Mouse (Mus musculus) neutrophil, adult 5-6 weeks (primary cell): Measurements from ENCODE around the gene Fmnl2. TPM values are rescaled to one million over a fixed set of nuclear protein-coding genes. Genes with fewer than 3 reads are reported as not detected.

Source experiments
- ATAC-seq: fragments of 151-379, 151-347 bp; 2 replicates; pipeline ENCODE4 v1.8.0; 2017; ENCODE audit warnings: mild to moderate bottlenecking, moderate TSS enrichment; ENCODE audit not compliant: insufficient number of reproducible peaks, poor library complexity, low FRiP score, severe bottlenecking; ENCODE audit errors: extremely low read depth
- total RNA-seq: library from RNA; stranded (forward); fragments of 200-1000 nt; gene quantifications from 2 replicates; pipeline ENCODE4 v1.2.3, GENCODE M21; 2017

The Fmnl2 gene
- total RNA-seq, 1 experiment from 2014 or later: 1.2 TPM

DNA sequence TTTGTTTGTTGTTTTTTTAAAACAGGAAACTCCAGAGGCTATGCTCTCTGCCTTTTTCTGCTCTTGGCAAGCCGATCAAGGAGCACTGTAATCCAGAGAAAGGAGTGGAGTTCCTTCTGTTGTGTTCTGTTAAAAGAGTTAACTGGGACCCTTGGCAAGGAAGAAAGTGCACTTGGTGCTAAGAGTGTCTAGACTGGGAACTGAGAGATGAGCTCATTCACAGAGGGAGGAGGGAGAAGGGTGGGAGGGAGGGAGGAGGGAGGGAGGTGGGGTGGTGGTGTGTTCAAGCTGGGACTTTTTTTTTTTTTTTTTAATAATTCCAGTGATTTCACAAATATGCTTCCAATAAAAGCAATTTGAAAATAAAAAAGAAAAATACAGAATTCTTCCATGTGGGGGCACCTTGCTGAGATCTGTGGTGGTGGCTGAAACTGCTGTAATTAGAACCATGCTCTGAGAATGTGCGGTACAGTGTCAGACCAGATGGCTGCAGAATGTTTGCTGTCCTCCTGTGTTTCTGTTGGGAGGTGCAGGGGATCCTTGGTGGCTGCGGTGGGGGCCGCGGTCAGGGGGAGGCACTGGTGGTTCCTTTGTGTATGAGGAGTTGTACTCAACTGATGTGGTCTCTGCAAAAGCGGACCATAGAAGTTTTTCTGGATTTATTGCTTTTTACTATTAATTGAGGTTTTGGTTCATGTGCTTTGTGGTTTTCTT lies 43.8 kb downstream of the Fmnl2 start:
- ATAC-seq: no peak

DNA sequence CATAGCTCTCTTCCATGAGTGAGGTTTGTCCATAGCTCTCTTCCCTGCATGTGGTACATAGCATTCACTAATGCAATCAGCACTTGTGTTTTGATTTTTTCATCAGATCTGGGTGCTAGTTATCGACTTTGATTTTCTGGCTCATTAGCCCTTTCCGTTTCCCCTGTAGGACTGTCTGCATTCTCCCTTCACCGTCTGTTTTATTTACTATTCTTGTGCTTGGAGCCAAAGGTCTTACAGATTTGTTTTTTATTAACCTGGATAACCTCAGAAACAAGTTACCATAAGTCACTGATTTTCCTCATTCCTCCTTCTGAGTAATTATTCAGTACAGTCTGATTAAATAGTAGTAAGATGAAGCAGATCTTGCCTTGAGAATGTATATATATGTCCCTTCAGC lies 44.8 kb downstream of the Fmnl2 start:
- no peak for ATAC-seq

DNA sequence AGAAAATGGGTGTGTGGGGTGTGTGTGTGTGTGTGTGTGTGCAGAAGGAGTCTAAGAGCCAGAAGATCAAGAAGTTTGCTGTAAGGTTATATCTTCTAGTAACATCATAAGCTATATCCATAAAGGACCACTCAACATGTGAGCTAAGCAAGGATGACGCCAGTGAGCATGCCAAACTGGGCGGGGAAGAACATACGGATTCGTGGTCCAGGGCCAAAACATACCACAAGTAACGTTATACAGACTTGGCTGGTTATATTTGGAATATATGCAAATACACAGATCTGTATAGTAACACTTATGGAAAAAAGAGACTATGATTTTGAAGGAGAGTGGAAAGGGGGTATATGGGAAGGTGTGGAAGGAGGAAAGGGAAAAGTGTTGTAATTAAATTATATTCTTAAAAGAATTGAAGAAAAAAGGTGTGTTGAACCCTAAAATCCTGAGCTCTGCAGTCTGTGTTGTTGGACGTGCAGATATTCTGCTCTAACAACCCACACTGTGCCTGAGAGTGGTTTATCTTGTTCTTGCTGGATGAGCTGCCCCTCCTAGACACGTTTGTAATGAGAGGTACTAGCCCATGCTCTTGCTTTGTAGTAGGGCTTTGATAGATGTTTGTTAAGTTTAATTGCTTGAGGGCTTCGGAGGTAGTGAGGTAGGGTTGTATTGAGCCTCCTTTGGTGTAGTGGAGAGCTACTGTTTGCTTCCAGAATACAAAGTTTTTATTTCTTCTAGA lies 45.7 kb downstream of the Fmnl2 start:
- ATAC-seq: no peak

DNA sequence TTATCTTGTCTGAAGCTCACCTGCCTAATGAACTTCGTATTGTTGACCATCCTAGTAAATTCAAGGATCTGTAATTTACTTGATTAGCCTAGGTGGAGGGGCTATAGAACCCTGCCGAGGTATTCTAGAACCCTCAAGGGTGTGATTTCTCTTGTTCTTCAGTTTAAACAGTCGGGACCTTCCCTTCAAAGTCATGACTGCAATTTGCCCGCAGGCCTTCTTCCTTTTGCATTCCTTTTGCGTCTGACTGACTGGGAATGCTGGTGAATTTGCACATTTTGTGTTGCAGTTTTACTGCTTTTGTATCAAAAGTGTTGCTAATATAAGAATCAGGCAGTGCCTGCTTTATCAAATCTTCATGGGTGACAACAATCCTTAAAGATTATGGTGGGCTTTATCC lies 46.9 kb downstream of the Fmnl2 start:
- ATAC-seq: no peak

DNA sequence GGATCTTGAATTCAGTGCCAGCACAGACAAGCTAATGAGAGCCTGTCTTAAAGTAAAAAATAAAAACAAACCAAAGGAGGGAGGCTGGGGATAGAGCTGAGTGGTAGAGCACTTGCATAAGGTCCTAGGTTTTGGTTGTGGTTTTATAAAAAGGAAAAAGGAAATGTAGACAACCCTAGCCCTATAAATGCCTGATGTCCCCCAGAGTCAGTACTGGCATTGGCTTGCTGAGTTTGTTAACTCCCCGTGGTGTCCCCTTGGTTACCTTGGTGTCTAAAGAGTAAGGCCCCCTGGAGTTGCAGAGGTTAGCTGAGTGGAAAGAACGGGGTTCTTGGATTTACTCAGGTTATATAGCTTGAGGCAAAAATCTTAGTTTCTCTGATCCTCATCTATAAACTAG lies 55.7 kb downstream of the Fmnl2 start:
- no peak for ATAC-seq

DNA sequence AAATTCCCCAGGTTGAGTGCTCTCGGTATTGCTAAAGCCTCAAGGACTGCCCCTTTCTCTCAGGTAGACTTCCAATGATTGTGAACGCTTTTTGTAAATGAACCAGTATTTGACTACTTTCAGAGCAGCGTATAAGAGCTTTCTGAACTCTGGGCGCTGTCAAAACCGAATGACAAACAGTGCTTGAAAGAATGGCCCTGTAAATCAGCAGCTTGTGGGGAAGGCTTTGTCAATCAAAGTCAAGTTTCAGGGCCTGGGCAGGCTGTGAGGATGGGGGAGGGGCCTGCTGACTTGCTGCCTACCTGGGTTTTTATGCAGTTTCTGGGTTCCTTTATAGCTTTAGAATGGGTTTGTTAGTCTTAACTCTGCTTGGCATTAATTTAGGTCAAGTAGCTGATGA lies 56.1 kb downstream of the Fmnl2 start:
- ATAC-seq: no peak

DNA sequence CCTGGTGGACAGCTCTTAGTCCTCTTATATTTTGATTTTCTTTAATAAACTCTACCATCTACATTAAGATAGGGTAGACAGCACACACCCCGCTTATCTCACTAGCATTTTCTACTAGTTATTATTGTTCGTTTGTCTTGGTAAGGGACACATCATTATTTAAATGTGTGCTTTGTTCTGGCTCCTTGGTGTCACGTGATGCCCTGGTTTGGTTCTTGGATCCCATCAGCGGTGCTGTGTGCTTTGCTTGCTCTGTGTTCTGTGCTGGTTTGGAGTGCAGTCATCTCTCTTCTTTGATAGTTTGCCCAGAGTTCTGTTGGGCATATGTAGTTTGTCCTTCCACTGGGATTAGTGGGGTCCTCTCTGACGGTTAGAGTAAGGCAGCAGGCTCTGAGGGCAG lies 57.9 kb downstream of the Fmnl2 start:
- ATAC-seq: no peak

DNA sequence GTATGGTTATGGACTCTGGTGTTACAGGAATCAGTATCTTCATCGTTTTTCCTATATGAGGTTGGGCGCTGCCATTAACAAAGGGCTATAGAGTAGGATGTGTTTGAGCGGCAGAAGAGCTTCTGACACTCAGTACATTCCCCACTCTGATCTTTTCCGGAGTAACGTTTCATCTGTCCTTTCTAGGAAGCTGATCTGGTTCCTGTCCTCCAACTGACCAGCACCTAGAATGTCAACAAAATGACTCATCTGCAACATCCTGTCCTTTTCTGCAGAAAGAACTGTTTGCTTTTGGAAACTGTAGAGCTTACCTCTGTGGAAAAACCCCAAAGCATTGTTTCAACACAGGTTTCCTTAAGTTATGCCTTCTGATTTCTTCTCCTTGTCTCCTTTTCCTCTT lies 60.4 kb downstream of the Fmnl2 start:
- no peak for ATAC-seq

DNA sequence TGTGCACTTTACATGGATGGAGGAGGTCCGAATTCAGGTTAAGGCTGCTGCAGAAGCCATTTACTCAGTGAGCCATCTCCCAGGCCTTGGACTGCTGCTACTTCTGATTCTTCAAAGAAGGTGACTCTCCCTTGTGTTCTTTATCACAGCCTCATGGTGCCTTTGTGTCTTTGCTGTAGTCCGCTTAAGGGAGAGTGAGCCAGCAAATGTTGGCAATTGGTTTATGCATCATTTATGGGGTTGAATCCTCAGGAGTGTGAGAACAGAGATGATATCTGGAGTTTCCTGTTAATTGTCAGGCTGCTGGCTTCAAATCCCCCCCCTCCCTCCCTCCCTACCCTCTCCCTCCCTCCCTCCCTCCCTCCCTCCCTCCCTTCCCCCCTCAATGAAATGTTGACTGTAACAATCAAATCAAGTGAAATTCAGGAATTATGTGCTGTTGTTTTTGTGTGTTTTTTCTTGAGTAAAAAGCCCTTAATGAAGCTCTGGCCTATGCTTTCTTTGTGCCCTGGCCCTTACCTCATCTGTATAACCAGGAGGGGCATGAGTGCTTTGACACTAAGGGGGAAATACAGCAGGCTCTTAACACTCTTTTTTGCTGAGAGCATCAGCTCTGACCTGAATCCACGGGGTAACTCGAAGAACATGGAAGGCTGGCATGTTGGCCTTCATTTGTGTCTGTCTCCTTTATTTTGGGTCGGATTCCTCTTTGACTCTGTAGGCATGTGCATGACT lies 63.2 kb downstream of the Fmnl2 start:
- ATAC-seq: no peak

DNA sequence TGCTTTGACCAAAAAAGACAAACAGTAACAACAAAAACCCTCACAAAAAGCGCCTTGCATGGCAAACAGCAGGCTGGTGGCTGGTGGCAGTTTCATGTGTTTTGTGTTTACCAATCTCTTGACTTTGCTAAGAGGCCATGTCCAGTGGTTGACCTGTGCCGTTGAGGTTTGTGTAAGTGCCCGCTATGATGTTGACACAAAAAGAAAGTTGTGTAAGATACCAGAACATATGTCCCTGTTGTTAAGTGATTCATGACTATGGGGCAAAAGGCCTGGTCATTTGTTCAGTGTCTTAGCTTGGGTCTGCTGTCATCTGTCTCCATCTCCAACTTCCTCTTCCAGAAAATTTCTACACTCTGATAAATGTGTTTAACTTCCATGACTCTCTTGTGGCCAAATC lies 67.4 kb downstream of the Fmnl2 start:
- peak; percentile 93 for ATAC-seq

DNA sequence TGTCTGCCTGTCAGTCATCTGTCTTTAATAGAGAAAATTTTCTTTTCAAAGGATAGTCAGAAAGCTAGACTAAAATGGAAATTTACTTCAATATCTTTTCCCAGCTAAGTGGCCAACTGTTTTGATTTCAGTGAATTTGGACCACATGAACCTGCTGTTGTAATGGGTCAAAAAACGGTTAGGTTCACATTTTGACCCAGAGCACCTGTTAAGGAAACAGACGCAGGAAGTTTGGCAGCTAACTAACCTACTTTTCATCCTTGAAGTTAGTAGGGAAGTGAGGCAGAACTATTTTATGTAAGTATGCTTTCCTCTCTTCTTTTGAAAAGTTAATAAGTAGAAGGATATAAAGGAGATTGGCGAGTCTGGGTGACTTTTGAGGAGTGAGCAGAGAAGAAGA lies 69.7 kb downstream of the Fmnl2 start:
- no peak for ATAC-seq

DNA sequence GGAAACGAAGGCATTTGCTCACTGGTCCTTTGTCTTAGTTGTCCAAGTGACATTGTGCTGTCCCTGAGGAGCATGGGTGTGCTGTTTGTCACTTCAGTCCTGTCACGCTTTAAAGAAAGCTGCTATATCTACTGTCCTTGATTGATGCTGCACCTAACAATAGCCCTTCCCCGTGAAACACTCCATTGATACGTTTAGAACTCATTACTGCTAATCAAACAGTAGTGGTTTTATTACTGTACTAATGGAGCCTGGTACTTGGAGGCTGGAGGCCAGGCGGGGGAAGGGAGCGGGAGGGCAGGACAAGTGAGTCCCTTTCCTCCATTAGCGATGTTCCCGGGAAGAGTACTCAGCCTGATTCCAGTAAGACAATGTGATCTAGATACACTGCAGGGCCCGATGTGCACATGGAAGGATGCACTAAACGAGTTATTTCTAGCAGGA lies 70.2 kb downstream of the Fmnl2 start:
- ATAC-seq: no peak

DNA sequence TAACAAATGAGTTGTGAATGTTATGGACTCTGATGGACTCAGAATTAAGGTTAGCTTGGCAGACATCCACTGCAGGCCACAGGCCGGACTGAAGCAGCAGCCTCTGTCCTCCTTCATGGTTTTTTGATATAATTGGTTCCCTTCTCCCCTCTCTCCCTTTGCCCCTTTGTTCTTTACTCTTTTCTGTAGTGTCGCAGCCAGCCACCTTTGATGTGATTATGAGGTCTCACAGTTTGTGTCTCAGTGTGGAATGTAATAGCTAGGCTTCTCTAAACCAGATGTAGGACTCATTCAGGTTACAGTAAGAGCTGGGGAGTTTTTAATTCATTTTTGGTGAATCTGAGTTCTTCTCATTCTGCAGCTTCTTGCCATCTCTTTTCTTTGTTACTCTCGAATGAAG lies 70.7 kb downstream of the Fmnl2 start:
- no peak for ATAC-seq

DNA sequence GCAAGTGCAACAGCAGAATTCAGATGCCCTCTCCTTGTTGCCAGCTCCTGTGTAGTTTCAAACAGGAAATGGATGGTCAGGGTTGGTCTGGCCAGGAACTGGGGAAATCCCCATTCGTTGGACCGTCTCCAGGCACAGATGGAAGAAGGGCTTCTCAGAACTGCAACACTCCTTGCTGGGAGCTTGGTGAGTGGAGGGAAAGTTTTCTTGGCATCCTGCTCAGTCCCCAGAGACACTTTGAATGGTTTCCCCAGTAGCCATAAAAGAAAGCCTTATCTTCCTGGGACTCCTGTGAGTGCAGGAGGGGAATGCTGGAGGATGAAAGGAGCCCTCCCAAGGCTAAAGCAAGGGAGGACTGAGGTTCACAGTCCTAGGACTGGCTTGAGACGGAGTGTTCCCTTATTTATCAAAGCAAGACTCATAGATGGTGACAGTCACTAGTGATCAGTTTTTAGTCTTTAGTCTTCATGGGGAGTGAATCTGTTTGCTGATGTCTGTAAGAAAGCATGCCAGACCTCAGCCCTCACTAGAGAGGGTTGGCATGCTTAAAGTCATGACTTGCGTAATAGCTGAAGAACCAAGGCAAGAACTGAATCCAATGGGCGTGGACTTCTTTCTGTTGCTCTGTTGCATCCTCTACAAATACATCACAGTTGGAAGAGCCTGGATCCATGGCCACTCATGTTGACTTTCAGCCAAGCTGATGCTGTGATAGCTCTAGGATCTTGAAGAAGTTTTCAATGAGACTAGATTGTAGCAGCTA lies 72.6 kb downstream of the Fmnl2 start:
- no peak for ATAC-seq

DNA sequence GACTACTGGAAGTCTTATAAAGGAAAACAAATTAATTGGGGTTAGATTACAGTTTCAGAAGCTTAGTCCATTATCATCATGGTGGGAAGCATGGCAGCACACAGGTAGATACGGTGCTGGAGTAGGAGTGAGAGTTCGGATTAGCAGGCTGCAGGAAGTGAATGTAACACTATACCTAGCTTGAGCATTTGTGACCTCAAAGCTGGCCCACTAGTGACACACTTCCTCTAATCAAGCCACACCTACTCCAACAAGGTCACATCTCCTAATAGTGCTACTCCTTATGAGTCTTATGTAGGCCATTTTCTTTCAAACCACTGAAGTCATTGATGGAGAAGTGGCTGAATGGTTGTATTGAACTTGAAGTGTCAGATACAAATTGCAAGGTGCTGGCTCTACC lies 73.7 kb downstream of the Fmnl2 start:
- no peak for ATAC-seq

DNA sequence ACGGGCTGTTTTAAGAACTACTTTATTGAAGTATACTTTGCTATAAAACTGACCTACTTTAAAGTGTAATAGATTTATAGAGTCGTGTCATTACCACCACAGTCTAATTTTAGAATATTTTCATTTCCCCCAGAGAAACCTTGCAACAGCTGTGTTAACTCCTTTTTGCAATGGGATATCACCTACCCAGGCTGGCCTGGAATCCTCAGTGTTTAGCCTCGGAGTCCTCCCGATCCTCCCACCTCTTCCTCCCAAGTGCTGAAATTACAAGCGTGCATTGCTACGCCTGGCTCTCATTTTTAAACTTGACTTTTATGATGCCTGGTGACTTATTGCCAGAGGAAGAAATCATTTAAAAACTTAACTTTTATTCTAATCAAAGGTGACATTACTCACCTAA lies 78.2 kb downstream of the Fmnl2 start:
- ATAC-seq: no peak

DNA sequence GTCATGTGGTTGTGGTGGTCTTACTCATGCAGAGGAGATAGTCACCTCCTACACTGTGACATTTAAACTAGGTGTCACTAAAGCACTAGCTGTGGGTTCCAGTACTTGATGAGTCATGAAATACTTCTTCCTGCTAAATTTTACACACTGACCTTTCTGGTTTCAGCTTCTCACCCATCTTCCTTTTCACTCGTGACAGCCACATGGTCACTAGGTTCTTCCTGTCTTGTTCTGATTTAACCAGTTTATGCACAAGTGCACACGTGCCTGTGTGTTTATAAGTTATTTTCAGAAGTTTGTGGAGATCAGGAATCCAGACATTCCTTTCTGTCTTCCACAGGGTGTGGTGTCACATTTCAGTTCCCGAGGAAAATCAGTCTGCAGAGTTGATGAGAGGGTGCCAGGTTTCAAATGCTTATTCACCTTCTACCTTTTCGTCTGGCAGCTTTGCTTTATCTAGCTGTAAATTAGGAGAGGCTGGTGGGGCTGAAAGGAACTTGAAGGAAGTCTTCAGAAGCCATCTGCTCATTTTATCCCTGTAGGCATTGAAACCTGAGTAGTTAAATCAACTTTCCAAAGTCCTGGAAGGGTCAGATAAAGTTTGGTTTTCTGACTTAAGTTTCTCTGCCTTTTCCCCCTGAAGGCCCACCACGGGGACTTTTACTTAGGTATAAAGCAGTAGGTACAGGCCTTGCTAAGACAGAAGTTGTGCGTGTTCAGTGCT lies 80.9 kb downstream of the Fmnl2 start:
- ATAC-seq: no peak

DNA sequence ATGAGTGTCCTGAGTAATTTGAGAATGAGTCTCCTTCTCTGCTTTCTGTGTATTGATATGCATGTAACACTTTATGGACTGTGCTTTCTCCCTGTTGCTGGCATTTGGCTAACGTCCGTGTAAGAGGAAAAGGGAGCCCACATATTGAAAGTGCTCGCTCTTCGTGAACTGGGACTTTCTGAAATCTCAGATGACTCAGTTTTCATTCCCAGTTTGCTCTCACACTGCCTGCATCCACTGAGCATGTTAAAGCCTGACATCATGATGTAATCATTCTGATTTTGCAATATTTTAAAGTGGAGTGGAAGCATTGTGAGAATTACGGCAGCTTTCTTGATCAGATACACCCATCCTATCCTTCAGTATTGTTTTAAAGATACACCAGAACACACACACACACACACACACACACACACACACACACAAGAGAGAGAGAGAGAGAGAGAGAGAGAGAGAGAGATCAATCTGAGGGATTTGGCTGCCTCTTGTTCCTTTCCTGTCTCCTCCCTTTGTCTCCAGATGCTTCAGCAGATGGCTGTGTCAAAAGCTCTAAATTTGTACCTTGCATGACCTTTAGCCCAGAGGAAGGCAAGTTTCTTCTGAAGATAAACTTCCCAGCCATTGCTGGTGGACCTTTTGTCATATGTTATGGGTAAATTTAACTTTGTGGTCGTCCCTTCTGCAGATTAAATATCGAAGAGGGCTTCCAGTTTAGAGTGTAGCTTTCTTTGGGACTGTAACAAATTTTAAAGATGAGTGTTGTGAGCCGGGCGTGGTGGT lies 86.2 kb downstream of the Fmnl2 start:
- no peak for ATAC-seq
